Mouse (Mus musculus) kidney, adult 9 months (tissue): ENCODE measurements at regions not wholly inside any gene's neighbourhood (a gene's known extent, or its start where the extent isn't known, plus 50 kb on each side); places are given as distances from the start of the nearest gene placed in this dataset.

Source experiments
- DNase-seq: peaks from one replicate; pipeline ENCODE4 v3.0.0; 2022

DNA sequence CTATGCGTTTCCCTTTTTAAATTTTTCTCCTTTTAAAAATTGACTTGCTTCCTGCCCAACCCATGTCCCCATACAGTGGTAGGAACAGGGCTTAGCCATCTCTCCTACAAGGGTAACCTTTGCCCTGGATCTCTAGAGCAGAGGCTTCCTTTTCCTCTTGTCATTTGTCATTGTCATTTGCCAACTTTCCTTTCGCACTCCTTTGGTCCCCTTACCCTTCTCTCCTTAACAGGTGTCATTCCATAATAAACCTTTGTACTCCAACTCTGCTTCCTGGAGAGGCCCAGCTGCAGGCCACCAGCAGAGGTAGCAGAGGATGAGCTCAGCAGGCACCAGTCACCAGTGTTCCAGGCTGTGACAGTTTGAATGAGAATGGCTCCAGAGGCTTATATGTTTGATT, 347.4 kb upstream of the Id2 start:
- DNase-seq: no peak

DNA sequence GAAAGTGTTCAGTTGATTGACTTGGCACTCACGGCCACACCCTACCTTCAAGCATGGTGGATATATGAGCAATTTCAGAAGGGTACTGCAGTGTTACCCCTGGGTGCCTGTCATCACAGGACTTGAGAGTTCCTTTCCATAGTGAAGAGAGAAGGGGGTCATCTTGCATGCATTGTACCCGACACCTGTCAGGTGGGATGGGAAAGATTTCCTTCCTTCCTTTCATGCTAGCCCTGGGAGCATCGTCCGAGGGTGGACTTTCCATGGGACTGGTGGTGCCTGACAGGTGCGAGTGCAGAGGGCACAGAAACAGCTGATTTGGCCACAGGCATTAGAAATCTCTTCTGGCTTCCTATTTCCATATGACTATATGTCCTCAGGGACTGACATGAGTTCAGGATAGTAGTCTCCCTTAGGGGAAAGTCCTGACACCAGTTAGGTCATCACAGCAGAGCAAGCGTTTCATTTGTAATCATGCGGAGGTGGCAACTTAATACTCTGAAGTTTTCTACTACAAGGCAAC, 342.1 kb upstream of the Id2 start:
- no peak for DNase-seq

- DNase-seq: peak; percentile 61
Observed at GRCm38 (mm10) chr12:25438217-25439028, 341.5 kb upstream of the Id2 start.

- DNase-seq: peak; percentile 63
Observed at GRCm38 (mm10) chr12:25437556-25437955, 340.6 kb upstream of the Id2 start.

- no peak for DNase-seq
Observed at GRCm38 (mm10) chr12:25436220-25436911, 339.4 kb upstream of the Id2 start.

- DNase-seq: no peak
Observed at GRCm38 (mm10) chr12:25432796-25433195, 335.9 kb upstream of the Id2 start.

DNA sequence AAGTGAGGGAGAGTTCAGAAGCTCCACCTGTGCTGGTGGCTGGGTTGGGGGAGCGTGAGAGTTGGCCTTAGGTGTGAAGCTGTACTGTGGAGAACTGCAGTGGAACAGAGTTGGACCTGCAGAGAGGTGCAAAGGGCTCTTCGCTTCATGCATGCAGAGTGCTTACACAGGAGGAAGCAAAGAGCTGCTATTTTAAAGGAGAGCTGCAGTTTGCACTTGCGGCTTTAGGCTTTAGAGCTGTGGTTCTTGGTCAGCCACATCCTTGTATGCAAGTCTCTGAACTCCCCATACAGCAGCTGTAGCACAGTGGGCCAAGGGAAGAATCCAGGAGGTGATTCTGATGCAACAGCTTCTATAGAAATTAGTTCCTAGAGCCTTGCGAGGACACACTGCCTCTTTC, 334.0 kb upstream of the Id2 start:
- DNase-seq: no peak

DNA sequence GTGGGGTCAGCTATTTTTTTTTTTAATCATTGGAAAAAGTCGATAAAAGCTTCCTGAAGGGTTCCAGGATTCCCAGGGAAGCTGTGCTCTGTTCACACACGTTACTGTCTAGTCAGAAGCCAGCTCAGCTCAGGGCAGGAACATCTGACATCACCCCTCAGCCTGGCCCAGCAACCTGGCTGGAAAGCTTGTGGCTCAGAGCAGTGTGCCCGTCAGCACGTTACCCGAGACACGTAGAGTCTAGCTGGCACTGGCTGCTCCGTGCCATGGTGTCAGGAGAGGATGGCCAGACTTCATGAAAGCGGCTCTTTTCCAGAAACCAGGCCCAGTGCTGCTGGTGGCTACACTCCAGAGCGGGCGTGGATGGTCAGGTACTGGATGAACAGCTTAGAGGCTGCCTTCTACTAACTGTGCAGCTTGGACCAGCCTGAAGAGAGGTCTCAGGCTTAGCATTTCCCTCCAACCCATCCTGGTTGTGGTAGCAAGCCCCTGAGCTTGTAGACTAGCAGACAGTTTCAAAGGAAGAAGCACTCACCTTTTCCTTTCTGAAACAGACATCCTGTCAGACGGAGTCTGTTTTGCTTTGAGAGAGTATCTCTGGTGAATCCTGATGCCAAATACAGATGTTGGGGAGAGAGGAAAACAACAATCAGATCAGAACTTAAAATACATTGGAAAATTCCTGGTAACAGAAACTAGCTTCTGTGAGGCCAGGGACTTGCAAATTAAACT, 331.1 kb upstream of the Id2 start:
- no peak for DNase-seq

- peak; percentile 79 for DNase-seq
Observed at GRCm38 (mm10) chr12:25417336-25417735, 320.4 kb upstream of the Id2 start.

GRCm38 (mm10) chr12:25416571-25416970, 319.6 kb upstream of the Id2 start:
- no peak for DNase-seq

DNA sequence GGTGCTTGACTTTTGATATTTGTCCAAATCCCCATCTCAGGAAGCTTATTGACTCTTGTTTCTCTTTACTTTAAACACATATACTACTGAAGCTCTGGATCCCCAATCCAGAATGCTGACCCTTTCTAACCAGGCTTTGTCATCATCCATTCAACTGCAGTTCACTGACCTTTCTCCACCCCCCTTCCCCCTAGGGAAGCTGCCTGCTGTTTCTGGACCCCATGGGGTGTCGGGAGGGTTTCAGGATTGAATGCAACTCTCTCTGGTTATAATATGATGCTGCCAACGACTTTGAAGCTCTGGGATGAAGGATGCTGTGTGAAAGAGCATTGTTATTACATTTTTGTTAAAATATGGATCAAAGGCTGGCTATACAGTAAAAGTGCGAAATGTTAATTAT, 318.7 kb upstream of the Id2 start:
- DNase-seq: no peak

DNA sequence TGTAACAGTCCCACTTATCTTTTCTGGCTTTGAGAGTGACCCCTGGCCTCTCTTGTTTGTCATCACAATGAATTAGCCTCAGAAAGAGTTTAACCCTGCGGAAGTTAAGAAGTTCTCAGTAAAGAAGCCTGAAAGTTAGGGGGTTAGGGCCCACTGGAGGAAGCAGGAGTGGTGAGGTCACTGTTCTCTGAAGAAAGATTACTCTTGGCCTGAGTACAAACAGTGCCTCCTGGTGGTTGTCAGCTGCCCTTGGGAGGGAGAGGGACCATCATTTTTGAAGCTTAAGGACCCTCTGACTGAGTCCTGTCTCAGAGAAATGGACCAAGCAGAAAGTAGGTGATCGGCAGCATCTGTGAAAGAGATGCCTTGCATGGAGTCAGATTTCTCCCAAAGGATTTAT, 318.3 kb upstream of the Id2 start:
- DNase-seq: peak; percentile 48

DNA sequence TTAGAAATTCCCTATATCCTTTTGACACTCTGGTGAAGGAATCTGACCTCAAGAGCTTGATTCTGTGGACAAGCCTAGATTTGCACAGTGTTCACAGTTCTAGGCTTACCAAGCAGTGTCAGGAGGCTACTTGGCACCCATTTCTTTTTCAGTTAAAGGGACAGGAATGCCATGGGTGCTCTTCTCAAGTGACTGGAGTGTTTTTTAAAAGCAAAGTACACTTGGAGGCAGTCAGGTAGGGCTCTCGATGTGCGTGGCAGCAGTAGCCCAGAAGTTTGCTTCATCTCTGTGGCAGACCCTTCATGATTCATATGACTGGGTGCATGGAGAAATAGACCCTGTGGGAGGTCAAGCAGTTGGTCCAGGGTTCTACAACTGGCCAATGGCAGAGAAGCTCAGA, 310.4 kb upstream of the Id2 start:
- no peak for DNase-seq

GRCm38 (mm10) chr12:25400326-25400725, 303.4 kb upstream of the Id2 start:
- DNase-seq: no peak

DNA sequence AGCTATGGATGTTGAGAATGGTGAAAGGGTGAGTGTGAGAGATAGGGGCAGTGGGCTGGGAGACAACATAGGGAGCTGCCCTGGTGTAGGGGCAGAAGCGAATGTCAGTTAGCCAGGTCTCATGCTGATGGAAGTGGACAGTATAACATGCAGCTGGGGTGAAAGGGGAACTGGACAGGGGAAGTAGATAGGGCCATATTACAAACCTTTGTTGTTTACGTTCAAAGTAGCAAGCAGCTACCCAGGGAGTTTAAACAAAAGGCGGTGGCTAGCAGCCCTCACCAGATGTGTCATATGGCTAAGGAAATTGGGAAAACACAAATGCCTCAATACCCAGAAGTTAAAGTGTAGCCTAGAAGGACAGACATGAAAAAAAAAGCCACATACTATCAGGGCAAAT, 301.8 kb upstream of the Id2 start:
- DNase-seq: no peak

DNA sequence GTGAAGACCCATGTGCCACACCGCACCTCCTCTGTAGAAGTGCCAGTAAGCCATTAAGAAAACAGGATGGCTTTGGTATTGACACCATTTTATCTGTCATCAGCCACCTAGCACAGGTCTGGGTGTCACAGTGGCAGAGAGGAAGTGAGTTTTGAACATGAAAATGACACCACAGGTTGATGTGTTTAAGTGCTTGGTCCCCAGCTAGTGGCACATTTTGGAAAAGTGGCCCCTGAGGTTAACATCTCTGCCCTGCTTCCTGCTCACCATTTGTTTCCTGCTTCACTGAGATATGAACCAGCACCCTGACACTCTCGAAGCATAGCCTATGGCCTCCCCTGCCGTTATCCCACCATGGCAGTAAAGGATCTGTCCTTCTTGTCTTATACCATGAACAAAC, 297.4 kb upstream of the Id2 start:
- no peak for DNase-seq

- peak; percentile 75 for DNase-seq
Observed at GRCm38 (mm10) chr12:25393501-25393900, 296.6 kb upstream of the Id2 start.

- no peak for DNase-seq
Observed at GRCm38 (mm10) chr12:25389202-25389601, 292.3 kb upstream of the Id2 start.

- DNase-seq: no peak
Observed at GRCm38 (mm10) chr12:25387791-25388280, 290.9 kb upstream of the Id2 start.

DNA sequence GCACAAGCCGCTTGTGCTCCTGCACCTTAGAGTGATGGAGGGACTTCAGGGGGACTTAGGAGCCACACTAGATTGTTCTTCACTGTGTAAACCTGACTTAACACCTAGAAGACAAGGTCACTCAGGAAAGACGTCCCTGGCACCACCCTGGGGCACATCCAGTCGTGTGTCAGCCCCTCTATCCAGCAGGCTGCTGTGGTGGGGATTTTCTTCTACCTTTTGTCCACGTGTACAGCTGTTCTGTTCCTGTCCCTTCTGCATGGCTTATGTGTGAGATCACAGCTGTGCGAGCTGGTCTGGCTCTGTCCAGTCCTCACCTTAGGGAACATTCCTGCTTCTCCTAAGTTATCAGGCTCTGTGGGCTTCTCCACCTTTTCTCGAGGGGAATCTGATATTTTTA, 286.0 kb upstream of the Id2 start:
- DNase-seq: no peak

- no peak for DNase-seq
Observed at GRCm38 (mm10) chr12:25382475-25382874, 285.5 kb upstream of the Id2 start.

DNA sequence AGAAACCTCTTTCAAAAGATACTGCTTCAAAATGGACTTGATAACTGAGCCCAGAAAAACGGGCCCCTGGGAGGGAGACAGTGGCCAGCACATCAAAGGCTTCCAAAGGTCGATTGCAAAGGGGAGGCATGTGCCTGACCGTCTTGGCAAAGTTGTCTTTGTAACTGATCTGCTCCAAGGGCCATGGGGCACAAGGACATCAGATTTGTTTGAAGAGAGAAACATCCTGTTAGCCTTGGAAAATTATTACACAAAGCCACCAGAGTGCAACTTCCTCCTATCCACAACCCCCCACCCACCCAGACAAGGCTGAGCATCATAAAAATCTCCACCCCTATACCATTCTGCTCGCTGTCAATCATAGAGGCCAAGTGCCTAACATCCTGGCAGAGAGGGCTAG, 284.7 kb upstream of the Id2 start:
- peak; percentile 87 for DNase-seq

DNA sequence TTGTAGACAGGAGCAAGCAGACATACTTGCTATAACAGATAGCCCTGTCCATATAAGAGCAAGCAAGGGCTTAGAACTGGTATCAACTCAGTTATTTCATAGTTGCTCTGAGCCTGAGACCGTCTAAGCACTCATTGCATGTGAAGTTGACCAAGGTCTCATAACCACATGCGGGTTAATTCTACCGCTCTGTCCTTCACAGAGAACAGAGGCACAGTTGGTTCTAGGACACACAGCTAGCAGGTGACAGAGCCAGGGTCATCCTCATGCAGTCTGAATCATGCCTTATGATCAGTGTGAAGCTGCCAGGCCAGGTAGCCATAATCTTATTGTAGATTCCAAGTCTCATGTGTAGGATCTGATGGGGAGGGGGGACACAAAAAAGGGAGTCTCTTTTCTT, 283.1 kb upstream of the Id2 start:
- no peak for DNase-seq
